Mouse (Mus musculus) frontal cortex, adult 2 months (tissue): ENCODE measurements around the gene Psmd7. TPM values are rescaled to one million over a fixed set of nuclear protein-coding genes. Genes with fewer than 3 reads are reported as not detected.
A peak's percentile ranks its signal among the peaks of the same experiment; 100 is the strongest.
"Not testable (repeated sequence)": the region's sequence is repeated elsewhere in the genome, so short reads cannot be mapped to it uniquely, and the experiment has no call there.

Source experiments
- DNase-seq, 2 experiments: peaks; one replicate each; pipeline ENCODE4 v3.0.0; 2022; ENCODE audit warnings: low spot score in 1 of 2; ENCODE audit errors: extremely low spot score in 1 of 2
- polyA plus RNA-seq: library from polyadenylated mRNA; depleted of rRNA; stranded (reverse); fragments of >200 nt; gene quantifications from 2 replicates; pipeline ENCODE4 v1.2.3, GENCODE M21; 2012; rRNA removed

The Psmd7 gene
- polyA plus RNA-seq, result 106 and 115 TPM in 2 replicates

GRCm38 (mm10) chr8:107587995-107588780, at the start of gene Psmd7:
TSS of gene Psmd7 (minus strand) at chr8:107588464.
- DNase-seq, result peak; percentile 80 to 96

GRCm38 (mm10) chr8:107633734-107634133, 45.5 kb upstream of the Psmd7 start:
- no peak for DNase-seq

GRCm38 (mm10) chr8:107629701-107630100, 41.4 kb upstream of the Psmd7 start:
- DNase-seq, result no peak

GRCm38 (mm10) chr8:107628501-107629149, 40.4 kb upstream of the Psmd7 start:
- no peak for DNase-seq

- no peak for DNase-seq
Measured at GRCm38 (mm10) chr8:107627881-107628280, 39.6 kb upstream of the Psmd7 start.

GRCm38 (mm10) chr8:107624301-107624700, 36.0 kb upstream of the Psmd7 start:
- DNase-seq, result not testable (repeated sequence)

GRCm38 (mm10) chr8:107621930-107622623, 33.8 kb upstream of the Psmd7 start:
- DNase-seq, result no peak

- no peak for DNase-seq
Measured at GRCm38 (mm10) chr8:107621136-107621535, 32.9 kb upstream of the Psmd7 start.

- no peak for DNase-seq
Measured at GRCm38 (mm10) chr8:107618499-107618898, 30.2 kb upstream of the Psmd7 start.

- DNase-seq, result no peak
Measured at GRCm38 (mm10) chr8:107613411-107613810, 25.1 kb upstream of the Psmd7 start.

GRCm38 (mm10) chr8:107610845-107611244, 22.6 kb upstream of the Psmd7 start:
- no peak for DNase-seq

- no peak for DNase-seq
Measured at GRCm38 (mm10) chr8:107608751-107609150, 20.5 kb upstream of the Psmd7 start.

GRCm38 (mm10) chr8:107603026-107603425, 14.8 kb upstream of the Psmd7 start:
- DNase-seq, result peak in 1 of 2 experiments; percentile 85

GRCm38 (mm10) chr8:107599691-107600090, 11.4 kb upstream of the Psmd7 start:
- no peak for DNase-seq

- no peak for DNase-seq
Measured at GRCm38 (mm10) chr8:107597731-107598130, 9.5 kb upstream of the Psmd7 start.

GRCm38 (mm10) chr8:107594817-107595216, 6.6 kb upstream of the Psmd7 start:
- no peak for DNase-seq

GRCm38 (mm10) chr8:107593967-107594729, 5.9 kb upstream of the Psmd7 start:
- DNase-seq, result no peak

- DNase-seq, result peak in 1 of 2 experiments; percentile 22
Measured at GRCm38 (mm10) chr8:107587429-107587994, 752 bp downstream of the Psmd7 start.

- DNase-seq, result no peak
Measured at GRCm38 (mm10) chr8:107582136-107582535, 6.1 kb downstream of the Psmd7 start.

- no peak for DNase-seq
Measured at GRCm38 (mm10) chr8:107581536-107581935, 6.7 kb downstream of the Psmd7 start.
